Mouse (Mus musculus): Measurements from ENCODE around the gene Nup160.

Nup160 gene

DNA sequence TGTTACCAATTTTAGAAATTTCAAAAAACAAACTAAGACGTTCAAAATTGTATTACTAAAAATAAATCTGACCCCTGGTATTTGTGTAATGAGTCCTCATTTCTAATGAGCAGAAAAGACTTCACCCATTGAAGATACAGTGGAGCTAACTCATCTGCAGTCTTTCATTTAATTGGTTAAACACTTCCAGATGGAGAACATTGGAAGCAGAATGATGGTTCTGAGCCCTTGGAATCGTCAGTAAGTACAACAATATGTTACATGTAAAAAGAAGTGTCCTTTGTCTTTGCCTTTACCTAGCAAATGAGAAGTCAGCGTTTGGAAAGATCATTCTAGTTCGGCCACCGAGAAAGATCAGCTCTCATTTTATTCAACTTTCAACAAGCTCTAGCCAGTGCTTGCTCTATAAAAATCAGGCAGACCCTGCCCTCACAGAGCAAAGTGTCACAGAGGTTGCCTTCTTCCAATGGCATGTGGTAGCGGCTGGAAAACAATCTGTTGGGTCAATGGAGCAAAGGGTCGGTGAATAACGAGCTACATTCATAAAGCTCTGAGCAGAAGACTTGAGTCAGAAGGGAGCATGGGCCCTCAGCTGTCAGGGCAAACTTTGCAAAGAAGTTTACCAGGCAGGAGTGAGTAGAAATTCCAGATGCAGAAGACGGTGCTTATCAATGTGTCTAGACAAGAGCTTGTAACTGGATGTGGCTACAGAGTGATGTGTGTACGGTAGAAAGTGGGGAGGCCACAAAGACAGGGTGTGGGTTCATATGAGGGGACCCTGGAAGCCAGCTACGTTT is 10.2 kb upstream of the Nup160 start:
- DNase-seq (ENCODE audit: low read depth) = no peak

DNA sequence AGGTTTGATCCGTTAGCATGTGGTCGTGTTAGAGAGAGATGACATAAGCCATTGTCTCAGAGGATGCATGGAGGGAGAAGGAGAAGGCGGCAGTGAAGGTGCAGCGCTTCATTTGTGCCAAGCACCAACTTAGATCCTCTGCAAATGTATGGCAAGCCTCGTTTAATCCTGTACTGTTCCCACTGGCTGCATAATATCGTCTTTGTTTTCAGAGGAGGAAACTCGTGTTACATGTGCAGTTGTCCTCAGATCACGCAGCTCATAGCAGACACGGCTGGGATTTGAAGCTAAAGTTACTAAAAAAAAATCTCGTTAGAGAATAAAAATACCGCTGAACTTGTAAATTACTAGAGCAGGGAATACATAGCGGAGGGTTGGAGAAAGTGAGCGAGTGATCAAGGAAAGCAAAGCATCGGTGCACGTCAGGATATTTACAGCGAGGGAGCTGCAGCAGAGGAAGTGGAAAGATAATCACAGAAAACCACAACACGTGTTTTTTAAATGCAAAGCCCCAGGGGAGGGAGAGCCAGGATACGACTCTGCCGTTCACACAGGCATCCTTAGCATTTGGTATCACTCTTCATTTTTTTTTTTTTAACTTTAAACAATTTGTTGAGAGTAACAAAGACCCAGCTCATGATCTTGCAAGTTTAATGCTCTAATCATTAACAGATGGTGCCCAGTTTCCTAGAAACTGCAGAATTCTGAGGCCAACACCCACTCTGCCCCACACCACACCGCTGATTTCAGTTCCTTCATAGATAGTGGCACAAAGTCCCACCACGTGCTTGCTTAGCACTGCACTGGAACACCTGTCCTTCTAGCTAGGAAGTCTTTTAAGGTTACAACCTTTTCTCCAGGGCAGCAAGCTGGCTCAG is 9.4 kb upstream of the Nup160 start:
- DNase-seq (ENCODE audit: low read depth) = no peak

DNA sequence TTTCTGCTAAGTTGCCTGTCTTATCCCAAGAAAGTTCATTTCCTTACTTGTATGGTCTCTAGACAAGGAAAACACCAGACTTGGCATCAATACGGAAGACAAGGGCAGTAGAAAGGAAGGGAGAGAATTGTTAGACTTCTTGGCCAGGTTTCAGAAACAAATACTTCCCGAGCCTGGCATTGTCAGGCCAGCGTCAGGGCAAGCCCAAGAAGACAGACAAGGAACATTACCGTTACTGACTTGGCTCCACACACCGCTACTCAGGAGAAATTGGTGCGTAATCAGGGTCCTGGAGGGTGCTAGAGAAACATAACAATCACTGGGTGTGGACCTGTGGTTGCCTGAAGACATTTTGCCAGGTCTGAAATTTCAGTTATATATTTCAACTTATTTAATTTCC is 6.7 kb upstream of the Nup160 start:
- DNase-seq (ENCODE audit: low read depth) = no peak

DNA sequence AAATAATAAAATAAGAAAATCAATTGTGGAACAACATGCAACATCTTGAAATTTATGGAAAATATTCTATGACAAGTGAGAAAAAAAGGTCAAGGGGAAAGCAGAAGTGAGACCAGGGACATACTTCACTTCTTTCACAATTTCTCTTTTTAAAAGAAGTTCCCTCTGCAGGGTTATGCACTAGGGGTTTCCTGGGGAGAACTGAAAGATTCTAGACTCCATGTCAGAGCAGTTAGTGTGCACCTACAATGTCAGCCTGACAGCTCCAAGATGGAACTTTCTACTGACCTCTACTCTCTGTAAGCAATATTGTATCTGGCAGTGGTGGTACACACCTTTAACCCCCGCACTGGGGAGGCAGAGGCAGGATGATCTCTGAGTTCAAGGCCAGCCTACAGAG is 3.7 kb upstream of the Nup160 start:
- DNase-seq (ENCODE audit: low read depth) = no peak

DNA sequence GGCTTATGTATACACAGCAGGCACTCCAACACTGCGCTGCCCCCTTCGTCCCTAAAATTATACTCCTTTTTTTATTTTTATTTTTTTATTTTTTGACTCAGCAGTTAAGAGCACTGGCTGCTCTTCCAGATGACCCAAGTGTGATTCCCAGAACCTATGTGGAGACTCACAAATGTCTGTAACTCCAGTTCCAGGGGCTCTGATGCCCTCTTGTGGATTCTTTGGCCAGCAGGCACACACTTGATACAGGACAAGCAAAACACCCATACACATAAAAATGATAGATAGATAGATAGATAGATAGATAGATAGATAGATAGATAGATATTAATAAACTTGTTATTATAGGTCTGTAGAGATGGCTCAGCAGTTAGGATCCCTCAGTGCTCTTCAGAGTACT is 2.5 kb upstream of the Nup160 start:
- DNase-seq (ENCODE audit: low read depth) = no peak

DNA sequence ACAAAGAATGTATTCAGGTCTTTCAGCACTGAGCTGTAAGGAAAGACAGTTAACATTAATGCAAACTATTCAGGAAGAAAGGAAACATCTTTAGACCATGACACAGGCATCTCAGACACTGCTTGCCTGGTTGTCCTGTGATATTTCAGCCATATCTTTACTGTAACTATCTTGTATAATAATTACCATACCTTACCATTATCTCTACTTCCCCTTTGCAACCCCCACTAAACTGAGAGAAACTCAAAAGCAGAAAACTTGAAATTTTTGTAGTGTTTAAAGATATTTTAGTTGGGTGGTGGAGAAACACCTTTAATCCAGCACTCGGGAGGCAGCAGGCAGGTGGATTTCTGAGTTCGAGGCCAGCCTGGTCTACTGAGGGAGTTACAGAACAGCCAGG is 1.5 kb upstream of the Nup160 start:
- no peak for DNase-seq (ENCODE audit: low read depth)

DNA sequence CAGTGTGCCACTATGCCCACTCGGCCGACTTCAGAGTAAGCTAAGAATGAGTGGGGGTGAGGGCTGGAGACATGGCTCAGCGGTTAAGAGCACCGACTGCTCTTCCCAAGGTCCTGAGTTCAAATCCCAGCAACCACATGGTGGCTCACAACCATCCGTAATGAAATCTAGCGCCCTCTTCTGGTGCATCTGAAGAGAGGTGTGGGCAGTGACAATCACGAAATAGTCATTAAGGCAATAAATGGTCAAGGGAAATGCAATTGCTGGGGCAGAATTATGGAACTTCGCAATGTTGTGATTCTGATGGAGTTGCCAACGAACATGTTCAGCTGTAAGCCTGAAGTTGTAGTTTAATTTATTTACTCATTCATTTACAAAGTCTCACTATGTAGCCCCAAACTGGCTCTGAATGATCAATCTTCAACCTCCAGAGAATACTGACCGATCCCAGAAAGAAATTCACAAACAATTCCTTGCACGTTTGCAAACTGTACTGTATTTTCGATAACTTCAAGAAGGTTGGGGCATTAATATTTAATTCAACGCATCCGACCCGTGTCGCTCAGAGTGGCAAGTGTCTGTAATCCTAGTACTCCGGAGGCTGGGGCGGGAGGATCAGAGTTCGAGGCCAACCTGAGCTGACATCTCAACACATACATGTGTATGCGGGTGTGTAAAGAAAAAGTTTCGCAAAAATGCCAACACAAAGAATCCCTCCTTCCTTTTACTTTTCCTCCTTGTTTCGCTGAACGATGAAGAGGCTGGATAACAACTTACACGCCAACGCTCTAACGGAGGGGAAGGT is 1.4 kb downstream of the Nup160 start:
- DNase-seq (ENCODE audit: low read depth) = no peak

DNA sequence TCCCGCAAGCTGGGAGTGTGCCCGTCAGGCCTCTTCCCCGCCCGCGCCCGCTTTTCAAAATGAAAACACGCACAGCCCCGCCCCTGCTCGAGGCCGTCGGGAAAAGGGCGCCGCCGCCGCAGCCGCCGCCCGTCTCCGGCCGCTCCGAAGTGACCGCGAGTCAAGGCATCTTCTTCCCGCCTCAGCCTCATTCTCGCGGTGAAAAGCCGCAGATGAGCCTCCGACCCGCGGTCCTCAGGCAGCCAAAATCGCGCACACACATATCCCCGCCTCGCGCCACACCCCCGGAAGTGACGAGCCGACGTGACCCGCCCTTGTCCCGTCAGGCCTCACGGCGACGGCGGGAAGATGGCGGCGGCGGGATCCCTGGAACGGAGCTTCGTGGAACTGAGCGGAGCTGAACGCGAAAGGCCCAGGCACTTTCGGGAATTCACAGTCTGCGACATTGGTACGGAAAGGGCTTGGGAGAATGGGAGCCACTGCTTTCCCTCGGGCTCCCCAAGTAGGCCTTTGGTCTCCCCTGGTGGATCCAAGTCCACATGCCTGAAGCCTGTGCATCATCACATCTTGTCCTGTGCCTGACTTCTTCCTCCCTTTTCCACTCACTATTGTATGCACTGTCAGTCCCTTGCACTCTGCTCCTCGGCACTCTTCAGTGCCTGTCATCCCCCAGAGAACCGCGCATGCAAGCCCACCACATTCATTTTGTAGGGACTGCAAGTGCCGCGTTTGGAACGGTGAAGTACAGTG is 2.2 kb downstream of the Nup160 start:
- peak; percentile 92 for DNase-seq (ENCODE audit: low read depth)

DNA sequence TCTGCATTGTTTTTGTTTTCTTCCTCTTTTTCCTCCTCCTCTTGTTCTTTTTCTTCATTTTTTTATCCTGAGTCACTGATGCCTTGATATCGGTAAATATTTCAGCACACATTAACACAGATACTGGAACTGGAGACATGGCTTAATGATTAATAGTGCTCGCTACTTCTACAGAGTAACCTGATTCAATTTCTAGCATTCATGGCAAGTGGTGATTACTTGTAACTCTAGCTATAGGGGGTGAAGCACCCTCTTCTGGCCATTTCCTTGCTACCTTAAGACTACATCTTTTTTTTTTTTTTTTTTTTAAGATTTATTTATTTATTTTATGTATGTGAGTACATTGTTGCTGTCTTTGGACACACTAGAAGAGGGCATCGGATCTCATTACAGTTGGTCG is 23.9 kb downstream of the Nup160 start:
- DNase-seq (ENCODE audit: low read depth) = no peak

DNA sequence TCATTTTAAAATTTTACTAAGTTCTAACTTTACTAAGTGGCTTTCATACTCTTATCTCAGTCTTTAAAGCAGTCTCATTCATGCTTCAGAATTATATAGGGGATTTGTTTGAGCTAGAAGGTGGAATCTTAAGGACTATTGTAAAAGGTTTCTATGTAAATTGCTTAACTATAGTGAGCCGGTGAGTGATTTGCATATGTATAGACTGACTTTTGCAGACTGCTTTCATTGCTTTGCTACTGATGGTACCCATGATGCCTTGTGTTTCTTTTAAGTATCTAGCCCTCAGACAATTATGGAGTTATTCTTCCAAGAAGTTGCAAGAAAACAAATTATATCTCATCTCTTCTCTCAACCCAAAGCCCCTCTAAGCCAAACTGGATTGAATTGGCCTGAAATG is 31.5 kb downstream of the Nup160 start:
- no peak for DNase-seq (ENCODE audit: low read depth)

DNA sequence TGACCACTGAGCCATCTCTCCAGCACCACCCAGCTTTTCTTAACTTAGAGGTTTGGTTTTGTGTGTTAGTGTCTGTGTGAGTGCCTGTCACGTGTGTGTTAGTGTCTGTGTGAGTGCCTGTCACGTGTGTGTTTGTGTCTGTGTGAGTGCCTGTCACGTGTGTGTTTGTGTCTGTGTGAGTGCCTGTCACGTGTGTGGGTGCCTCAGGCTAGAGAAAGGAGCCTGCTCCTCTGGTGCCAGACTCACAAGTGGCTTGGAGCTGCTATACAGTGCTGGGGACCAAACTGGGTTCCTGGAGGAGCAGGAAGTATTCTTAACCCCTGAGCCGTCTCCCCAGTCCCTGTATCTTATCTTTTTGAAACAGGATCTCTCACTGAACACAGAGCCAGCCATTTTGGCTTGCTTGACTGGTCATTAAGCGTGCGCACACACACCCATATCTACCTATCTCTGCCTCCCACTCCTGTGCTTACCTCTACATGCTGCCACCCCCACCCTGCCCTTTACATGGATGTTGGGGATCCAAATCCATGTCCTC is 38.6 kb downstream of the Nup160 start:
- peak; percentile 9 for DNase-seq (ENCODE audit: low read depth)

DNA sequence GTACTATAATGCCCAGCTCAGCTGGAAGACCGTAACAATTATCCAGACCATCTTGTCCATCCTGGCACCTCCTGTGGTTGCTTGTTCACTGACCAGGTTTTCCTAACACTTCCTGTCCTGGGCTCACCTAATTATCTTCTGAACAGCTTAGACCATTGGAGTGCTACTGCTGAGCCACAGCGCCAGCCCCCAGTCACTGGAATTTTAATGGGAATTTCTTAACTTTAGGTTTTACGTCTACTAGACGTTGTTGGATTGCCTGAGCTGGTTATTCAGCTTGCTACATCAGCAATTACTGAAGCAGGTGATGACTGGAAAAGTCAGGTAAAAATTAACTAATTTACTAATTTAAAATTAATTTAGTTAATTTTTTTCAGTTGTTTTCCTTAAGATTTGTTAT is 40.4 kb downstream of the Nup160 start:
- no peak for DNase-seq (ENCODE audit: low read depth)

DNA sequence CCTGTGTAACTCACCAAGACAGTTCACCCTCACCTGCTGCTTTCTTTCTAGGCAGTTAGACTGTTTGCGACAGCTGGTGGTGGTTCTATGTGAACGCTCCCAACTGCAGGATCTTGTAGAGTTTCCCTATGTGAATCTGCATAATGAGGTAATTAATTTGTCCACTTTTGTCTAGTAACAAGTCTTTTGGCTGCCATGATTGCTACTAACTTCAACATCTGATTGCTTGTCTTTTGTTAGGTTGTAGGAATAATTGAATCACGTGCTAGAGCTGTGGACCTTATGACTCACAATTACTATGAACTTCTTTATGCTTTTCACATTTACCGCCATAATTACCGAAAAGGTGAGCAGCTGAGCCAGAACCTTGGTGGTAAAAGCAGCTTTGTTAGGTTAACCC is 40.9 kb downstream of the Nup160 start:
- DNase-seq (ENCODE audit: low read depth) = no peak

DNA sequence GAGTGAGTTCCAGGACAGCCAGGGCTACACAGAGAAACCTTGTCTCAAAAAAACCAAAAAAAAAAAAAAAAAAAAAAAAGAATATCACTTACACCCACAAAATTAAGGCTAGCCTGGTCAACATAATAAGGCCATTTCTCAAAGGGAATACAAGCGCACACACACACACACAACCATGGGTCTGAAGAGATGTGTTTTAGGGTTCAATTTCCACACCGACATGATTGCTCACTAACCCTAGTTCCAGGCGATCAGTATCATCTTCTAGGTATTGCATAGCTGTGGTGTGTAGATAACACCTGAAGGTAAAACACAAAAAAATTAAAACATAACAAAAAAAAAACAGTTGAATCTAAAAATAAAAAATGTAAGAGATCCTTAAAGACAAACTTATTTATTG is 49.8 kb downstream of the Nup160 start:
- DNase-seq (ENCODE audit: low read depth) = no peak

DNA sequence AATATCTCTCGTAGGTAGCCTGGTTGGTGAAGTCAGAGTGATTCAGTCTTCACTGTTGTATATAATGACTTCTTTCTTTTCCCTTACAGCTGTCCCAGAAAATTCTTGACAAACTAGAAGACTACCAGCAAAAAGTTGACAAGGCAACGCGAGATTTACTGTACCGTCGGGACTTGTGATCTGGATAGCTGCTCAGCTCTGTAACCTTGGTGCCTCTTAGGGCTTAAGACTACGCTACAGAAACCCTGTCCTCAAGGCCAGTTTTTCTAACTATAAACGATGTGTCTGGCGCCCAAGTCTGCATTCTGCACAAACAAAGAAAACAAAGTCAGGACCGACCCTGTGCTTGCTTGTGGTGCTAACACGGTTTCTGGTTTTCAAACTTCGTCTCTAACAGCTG is 58.3 kb downstream of the Nup160 start:
- DNase-seq (ENCODE audit: low read depth) = no peak

DNA sequence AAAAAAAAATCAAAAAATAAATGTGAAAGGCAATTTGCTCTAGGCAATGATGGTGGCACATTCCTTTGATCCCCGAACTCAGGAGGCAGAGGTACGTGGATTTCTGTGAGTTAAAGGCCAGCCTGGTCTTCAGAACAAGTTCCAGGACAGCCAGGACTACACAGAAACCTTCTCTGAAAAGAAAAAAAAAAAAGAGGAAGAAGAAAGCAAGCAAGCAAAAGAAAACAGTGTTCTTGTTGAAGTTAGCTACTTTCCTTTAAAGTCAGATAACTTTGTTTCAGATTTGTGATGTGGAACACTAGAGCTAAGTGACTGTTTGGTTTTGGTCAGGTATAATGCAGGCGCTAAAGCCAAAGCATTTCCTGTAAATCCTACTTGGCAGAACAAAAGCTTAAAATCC is 61.8 kb downstream of the Nup160 start:
- DNase-seq (ENCODE audit: low read depth) = no peak

DNA sequence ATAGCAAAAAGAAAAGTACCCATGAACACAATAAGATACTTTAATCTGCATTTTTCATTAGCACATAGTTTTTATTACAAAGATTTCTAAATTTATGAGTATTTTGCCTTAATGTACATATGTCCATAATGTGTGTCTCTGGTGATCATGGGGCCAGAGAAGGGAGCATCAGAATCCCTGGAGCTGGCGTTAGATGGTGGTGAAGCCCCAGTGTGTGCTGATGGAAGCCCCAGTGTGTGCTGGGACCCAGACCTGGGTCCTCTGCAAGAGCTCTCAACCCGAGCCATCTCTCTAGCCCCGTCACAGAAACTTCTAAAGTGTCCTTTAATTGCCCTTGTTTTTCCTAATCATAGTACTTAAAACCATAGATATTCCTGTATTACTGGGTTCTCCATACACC is 62.3 kb downstream of the Nup160 start:
- no peak for DNase-seq (ENCODE audit: low read depth)

DNA sequence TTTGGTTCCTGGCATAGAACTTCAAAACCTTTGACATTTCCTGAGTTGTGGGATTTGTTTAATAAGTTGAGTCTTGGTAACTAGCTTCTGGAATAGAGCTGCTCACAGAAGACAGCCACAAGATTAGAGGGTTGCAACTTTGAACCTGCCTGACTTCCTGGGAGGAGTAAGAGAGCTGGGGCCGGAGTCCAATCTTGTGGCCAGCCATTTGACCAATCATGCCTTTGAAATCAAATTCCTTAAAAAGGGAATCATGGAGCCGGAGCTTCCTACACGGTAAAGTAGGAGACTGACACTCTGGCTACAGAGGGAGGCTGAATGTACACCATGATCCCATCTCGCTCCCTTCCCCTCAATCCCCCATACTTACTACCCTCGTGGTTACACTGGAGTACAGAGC is 62.9 kb downstream of the Nup160 start:
- DNase-seq (ENCODE audit: low read depth) = no peak

DNA sequence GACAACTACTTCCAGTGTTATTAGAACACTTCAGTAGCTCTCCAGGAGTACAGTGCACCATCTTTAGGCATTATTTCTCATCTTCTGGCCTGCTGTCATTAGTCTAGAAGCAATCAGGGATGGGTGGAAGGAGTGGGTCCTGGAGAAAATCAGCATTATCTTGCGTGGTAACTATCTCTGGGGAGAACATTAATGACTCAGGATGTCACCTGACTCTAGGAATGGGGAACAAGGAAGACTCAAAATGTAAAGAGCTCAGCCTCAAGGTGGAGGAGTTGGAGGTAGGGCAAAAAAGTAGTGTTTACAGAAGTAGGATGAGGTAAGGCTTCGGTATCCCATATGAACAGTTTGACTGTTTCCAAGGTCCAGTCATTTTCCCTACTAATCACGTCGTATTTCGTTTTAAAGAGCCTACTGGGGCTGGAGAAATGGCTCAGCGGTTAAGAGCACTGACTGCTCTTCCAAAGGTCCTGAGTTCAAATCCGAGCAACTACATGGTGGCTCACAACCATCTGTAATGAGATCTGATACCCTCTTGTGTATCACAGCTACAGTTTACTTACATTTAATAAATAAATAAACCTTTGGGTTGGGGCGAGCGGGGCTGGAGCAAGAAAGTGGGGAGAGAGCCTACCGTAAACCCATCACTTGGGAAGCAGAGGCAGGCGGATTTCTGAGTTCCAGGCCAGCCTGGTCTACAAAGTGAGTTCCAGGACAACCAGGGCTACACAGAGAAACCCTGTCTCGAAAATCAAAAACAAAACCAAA is 67.5 kb downstream of the Nup160 start:
- no peak for DNase-seq (ENCODE audit: low read depth)

DNA sequence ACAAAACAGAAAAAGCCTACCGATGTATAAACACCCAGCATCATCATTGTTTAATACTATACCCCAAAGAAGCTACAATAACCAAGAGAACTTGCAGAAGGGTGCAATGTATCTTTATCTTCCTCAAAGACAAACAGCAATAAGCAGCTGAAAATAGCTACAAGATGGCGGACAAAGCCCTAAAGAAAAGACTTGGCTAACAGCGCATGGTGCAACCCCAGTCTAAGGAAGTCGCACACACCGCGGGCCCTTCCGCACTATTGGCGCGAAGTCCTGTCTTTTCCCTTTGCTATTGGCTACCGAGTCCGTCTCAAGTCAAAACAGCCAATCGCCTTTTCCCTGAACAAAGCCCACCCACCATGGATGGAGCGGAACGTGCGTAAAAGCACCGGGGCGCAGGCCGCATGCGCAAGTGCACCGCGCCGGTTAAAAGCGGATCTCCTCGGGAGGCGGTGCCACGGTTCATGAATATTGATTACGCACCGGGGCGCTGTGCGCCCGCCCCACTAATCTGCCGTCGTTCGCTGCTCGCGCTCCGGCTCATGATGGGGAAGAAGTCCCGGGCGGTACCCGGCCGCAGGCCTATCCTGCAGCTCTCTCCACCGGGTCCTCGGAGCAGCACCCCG is 68.2 kb downstream of the Nup160 start, which contains the start of gene Fnbp4:
Gene Fnbp4 (plus strand): TSS at position 318 of the 626 bp plus-strand sequence.
- DNase-seq (ENCODE audit: low read depth) = peak; percentile 98

All from c-Kit-positive CD71-negative TER-119-negative erythroid progenitor cells, embryonic 14.5 days (primary cell).